Mouse (Mus musculus) G1E (cell line): ENCODE measurements around the gene Fuca1.

ENCODE experiments used
- CTCF ChIP-seq: IDR thresholded peaks from 2 replicates; pipeline ENCODE4 v1.5.1; 2012; ENCODE audit warnings: low read depth, low read length, inconsistent platforms, mixed read lengths
- GATA1 ChIP-seq: IDR thresholded peaks from 2 replicates; pipeline ENCODE4 v1.6.1; 2012; ENCODE audit warnings: borderline replicate concordance, low read length, inconsistent platforms, mixed read lengths

- TF ChIP-seq CTCF (peak; percentile 98), GATA1 (no peak)
Measured at GRCm38 (mm10) chr4:135960717-135961116, 40.2 kb downstream of the Fuca1 start.
